10 mouse cellular contexts compared by ENCODE assay signal in genomic region chr6:120588701-120589659, GRCm38 (mm10). TPM values are rescaled to one million over a fixed set of nuclear protein-coding genes. Genes with fewer than 3 reads are reported as not detected.
A peak's percentile ranks its signal among the peaks of the same experiment; 100 is the strongest.
DNase-seq lines count a peak whose midpoint lies in the region; ATAC-seq and TF ChIP-seq lines count a peak whose summit lies in the region.
"Had no signal": no experiment of that assay in that cellular context is flagged by ENCODE, and none has a peak within 500 bp of the region (broad histone marks: within the 10 kb centered on the region; RNA-seq: fewer than 3 reads in every experiment).

No protein-coding gene starts in this region.

- no peaks in the 10 kb centered on the region for H3K27me3 ChIP-seq in heart, embryonic 10.5 days (ENCODE audit: insufficient read depth, poor library complexity, severe bottlenecking)
- no peaks in the 10 kb centered on the region for H3K27me3 ChIP-seq in forebrain, embryonic 11.5 days (ENCODE audit: control insufficient read depth, insufficient read depth, low read length)
- H3K27me3 ChIP-seq in forebrain, postnatal 0 days (ENCODE audit: insufficient read depth, low read length), result no peaks in the 10 kb centered on the region
- H3K27me3 ChIP-seq: lung, embryonic 15.5 days had no signal

- TF ChIP-seq CTCF in forebrain, postnatal 0 days (IDR thresholded peaks at IDR 0.05; ENCODE audit: low read depth), result no peak

- no peak overlapping the region for H3K9ac ChIP-seq in forebrain, embryonic 11.5 days (ENCODE audit: low read length)
- H3K9ac ChIP-seq in forebrain, postnatal 0 days, result no peak overlapping the region
- H3K9ac ChIP-seq: lung, embryonic 15.5 days had no signal

- no peak overlapping the region for H3K27ac ChIP-seq in heart, embryonic 10.5 days
- no peak overlapping the region for H3K27ac ChIP-seq in forebrain, embryonic 11.5 days (ENCODE audit: low read depth, low read length)
- H3K27ac ChIP-seq in forebrain, postnatal 0 days (ENCODE audit: low read depth, low read length), result no peak overlapping the region
- H3K27ac ChIP-seq: lung, embryonic 15.5 days had no signal

- H3K4me2 ChIP-seq in forebrain, embryonic 11.5 days (ENCODE audit: low read depth, low read length, severe bottlenecking), result no peak overlapping the region
- no peak overlapping the region for H3K4me2 ChIP-seq in forebrain, postnatal 0 days (ENCODE audit: low read depth)
- H3K4me2 ChIP-seq: lung, embryonic 15.5 days had no signal

- peak; percentile 65 for ATAC-seq in megakaryocyte-erythroid progenitor cell, adult 5-6 weeks (replicated peaks; ENCODE audit: low FRiP score, low TSS enrichment, poor library complexity, severe bottlenecking)
- ATAC-seq in forebrain, embryonic 11.5 days (replicated peaks; ENCODE audit: low FRiP score), result no peak
- no peak for ATAC-seq in forebrain, postnatal 0 days

- intact Hi-C loops in heart, postnatal 10 days (cut with DNase I), result no loop called here

- WGBS in heart, embryonic 10.5 days, result 74% methylated on average over 11 of the region's 11 CpGs
- 87% methylated on average over 11 of the region's 11 CpGs for WGBS in forebrain, embryonic 11.5 days
- 90% methylated on average over 11 of the region's 11 CpGs for WGBS in forebrain, postnatal 0 days

- peak; percentile 93 for DNase-seq in heart, adult 11 months
- no peak for DNase-seq in heart, embryonic 10.5 days (ENCODE audit: low spot score)
- peak; percentile 37 for DNase-seq in brain, adult 2 months (ENCODE audit: low read depth, low spot score)
- DNase-seq in heart, postnatal 10 days, result peak; percentile 68 to 70
- no peak for DNase-seq in forebrain, embryonic 11.5 days (ENCODE audit: low spot score)
- DNase-seq in forebrain, postnatal 0 days, result no peak
- DNase-seq: gastrocnemius, postnatal 25 days; kidney, adult 18-20 months had no signal

- H3K9me3 ChIP-seq in heart, embryonic 10.5 days, result no peaks in the 10 kb centered on the region
- H3K9me3 ChIP-seq in forebrain, embryonic 11.5 days (ENCODE audit: control insufficient read depth, low read length), result no peaks in the 10 kb centered on the region
- H3K9me3 ChIP-seq in forebrain, postnatal 0 days (ENCODE audit: low read length), result no peaks in the 10 kb centered on the region
- H3K9me3 ChIP-seq: lung, embryonic 15.5 days had no signal

- H3K4me3 ChIP-seq in heart, embryonic 10.5 days, result no peak overlapping the region
- no peak overlapping the region for H3K4me3 ChIP-seq in forebrain, embryonic 11.5 days (ENCODE audit: low read depth, low read length)
- no peak overlapping the region for H3K4me3 ChIP-seq in forebrain, postnatal 0 days (ENCODE audit: low read depth, low read length)
- H3K4me3 ChIP-seq: lung, embryonic 15.5 days had no signal

- no peaks in the 10 kb centered on the region for H3K36me3 ChIP-seq in heart, embryonic 10.5 days
- H3K36me3 ChIP-seq in forebrain, embryonic 11.5 days (ENCODE audit: control insufficient read depth, insufficient read depth, low read length), result no peaks in the 10 kb centered on the region
- no peaks in the 10 kb centered on the region for H3K36me3 ChIP-seq in forebrain, postnatal 0 days (ENCODE audit: insufficient read depth)
- H3K36me3 ChIP-seq: lung, embryonic 15.5 days had no signal

- H3K4me1 ChIP-seq in heart, embryonic 10.5 days, result peaks cover 23% of the 10 kb centered on the region
- peaks cover 10% of the 10 kb centered on the region for H3K4me1 ChIP-seq in forebrain, embryonic 11.5 days (replicated peaks; ENCODE audit: control insufficient read depth, insufficient read depth, low read length)
- H3K4me1 ChIP-seq in forebrain, postnatal 0 days (ENCODE audit: insufficient read depth), result peaks cover 4% of the 10 kb centered on the region

RNA-seq across cellular contexts. Expression of gene Hdhd5, which starts 57.9 kb away (rescaled TPM):
- polyA plus RNA-seq in heart, embryonic 10.5 days (2016; fragmentation: Nextera tagmentation; extraction: Ambion mirVana), result 20.5 and 20.6 TPM in 2 replicates
- total RNA-seq in heart, postnatal 10 days (2021), result 10 to 100 TPM; 21.2 to 21.4 TPM
- total RNA-seq in megakaryocyte-erythroid progenitor cell, adult 5-6 weeks (2014; fragmentation: Nextera tagmentation), result 18.5 and 24.8 TPM in 2 replicates
- total RNA-seq in megakaryocyte-erythroid progenitor cell, adult 5-6 weeks (2017), result 10.1 and 18.1 TPM in 2 replicates
- 15.2 and 18.2 TPM in 2 replicates for polyA plus RNA-seq in forebrain, embryonic 11.5 days (2014; fragmentation: Nextera tagmentation; extraction: Ambion mirVana)
- total RNA-seq in forebrain, postnatal 0 days (2014; rRNA removed), result 27.8 and 29.9 TPM in 2 replicates
- 13.9 and 14.9 TPM in 2 replicates for polyA plus RNA-seq in forebrain, postnatal 0 days (2015; fragmentation: Nextera tagmentation; extraction: Ambion mirVana)

Comparison
In these comparisons a context has a peak if more than half of its experiments do, and no peak if none do; other contexts are left out.
1. DNase-seq: peak in heart, adult 11 months (single experiment), brain, adult 2 months (single experiment) and heart, postnatal 10 days (2 of 2); none in heart, embryonic 10.5 days (single experiment), forebrain, embryonic 11.5 days (single experiment) and forebrain, postnatal 0 days (single experiment).